Mouse (Mus musculus) C2C12 (cell line): ENCODE data around the gene Cldn6. TPM values are rescaled to one million over a fixed set of nuclear protein-coding genes. Genes with fewer than 3 reads are reported as not detected.

Experiments used
- H3K27me3 ChIP-seq: one replicate; pipeline ENCODE4 v1.6.1; 2011; ENCODE audit not compliant: control insufficient read depth, insufficient read depth, insufficient read length
- H3K36me3 ChIP-seq: one replicate; pipeline ENCODE4 v1.6.1; 2011; ENCODE audit not compliant: control insufficient read depth, insufficient read depth
- H3K4me3 ChIP-seq: one replicate; pipeline ENCODE4 v1.5.1; 2011; ENCODE audit warnings: mild to moderate bottlenecking, control low read depth; ENCODE audit not compliant: poor library complexity, insufficient read depth, severe bottlenecking
- H3K79me2 ChIP-seq: one replicate; pipeline ENCODE4 v1.6.1; 2011; ENCODE audit not compliant: control insufficient read depth, insufficient read depth
- H3K79me3 ChIP-seq: one replicate; pipeline ENCODE4 v1.6.1; 2011; ENCODE audit warnings: low read depth, control low read depth
- H3ac ChIP-seq: one replicate; pipeline ENCODE3; 2011; ENCODE audit warnings: low read depth; ENCODE audit not compliant: control insufficient read depth, insufficient read length
- CEBPB ChIP-seq: IDR thresholded peaks from one replicate; pipeline ENCODE4 v1.6.1; 2011; ENCODE audit warnings: low read depth, mild to moderate bottlenecking, control low read depth, moderate library complexity
- CTCF ChIP-seq: IDR thresholded peaks from one replicate; pipeline ENCODE4 v1.5.1; 2011; ENCODE audit not compliant: control insufficient read depth, insufficient read depth, insufficient read length
- FOSL1 ChIP-seq: IDR thresholded peaks from one replicate; pipeline ENCODE4 v1.8.0; 2011; ENCODE audit warnings: mild to moderate bottlenecking, low read length; ENCODE audit not compliant: poor library complexity, insufficient read depth, severe bottlenecking
- MAX ChIP-seq: IDR thresholded peaks from one replicate; pipeline ENCODE4 v1.6.1; 2011; ENCODE audit warnings: mild to moderate bottlenecking, control low read depth
- MYOD1 ChIP-seq: IDR thresholded peaks from one replicate; pipeline ENCODE4 v1.6.1; 2011; ENCODE audit warnings: low read depth; ENCODE audit not compliant: control insufficient read depth, insufficient read length
- MYOG ChIP-seq: IDR thresholded peaks from one replicate; pipeline ENCODE4 v1.6.1; 2011; ENCODE audit not compliant: control insufficient read depth, insufficient read length; ENCODE audit errors: extremely low read depth
- USF1 ChIP-seq: IDR thresholded peaks from one replicate; pipeline ENCODE4 v1.6.1; 2011; ENCODE audit warnings: low read depth, mild to moderate bottlenecking, control low read depth, moderate library complexity
- polyA plus RNA-seq: library from polyadenylated mRNA; unstranded; fragments of >200 nt; fragmentation: generic; extraction: Trizol; gene quantifications from one replicate; pipeline ENCODE4 v1.2.1, GENCODE M21; 2012; ENCODE audit warnings: missing spikeins

The Cldn6 gene
- polyA plus RNA-seq, 1 experiment = not detected

DNA sequence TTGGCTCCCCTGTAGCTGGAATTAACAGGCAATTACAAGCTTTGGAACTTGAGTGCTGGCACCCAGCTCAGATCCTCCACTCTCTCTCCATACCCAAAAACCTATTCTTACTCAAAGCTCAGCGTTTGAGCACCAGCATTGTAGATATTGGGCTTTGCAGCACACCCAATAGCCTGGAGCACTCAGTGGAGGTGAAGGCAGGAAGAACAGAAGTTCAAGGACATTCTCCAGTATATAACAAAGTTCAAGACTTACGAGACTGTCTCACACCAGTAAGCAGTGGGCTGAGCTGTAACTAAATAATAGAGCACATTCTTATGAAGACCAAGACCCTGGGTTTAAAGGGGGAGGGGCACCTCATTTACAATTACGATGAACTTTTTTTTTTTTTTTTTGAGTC lies 6.3 kb upstream of the Cldn6 start:
- H3K36me3 ChIP-seq = peaks cover 79% of the 10 kb centered on the region
- H3K79me3 ChIP-seq = peaks cover 43% of the 10 kb centered on the region
- H3K79me2 ChIP-seq = peaks cover 74% of the 10 kb centered on the region
- TF ChIP-seq MAX = no peak
- peak overlapping the region; percentile 87 for H3K4me3 ChIP-seq
- no peak overlapping the region for H3ac ChIP-seq
- no peaks in the 10 kb centered on the region for H3K27me3 ChIP-seq

DNA sequence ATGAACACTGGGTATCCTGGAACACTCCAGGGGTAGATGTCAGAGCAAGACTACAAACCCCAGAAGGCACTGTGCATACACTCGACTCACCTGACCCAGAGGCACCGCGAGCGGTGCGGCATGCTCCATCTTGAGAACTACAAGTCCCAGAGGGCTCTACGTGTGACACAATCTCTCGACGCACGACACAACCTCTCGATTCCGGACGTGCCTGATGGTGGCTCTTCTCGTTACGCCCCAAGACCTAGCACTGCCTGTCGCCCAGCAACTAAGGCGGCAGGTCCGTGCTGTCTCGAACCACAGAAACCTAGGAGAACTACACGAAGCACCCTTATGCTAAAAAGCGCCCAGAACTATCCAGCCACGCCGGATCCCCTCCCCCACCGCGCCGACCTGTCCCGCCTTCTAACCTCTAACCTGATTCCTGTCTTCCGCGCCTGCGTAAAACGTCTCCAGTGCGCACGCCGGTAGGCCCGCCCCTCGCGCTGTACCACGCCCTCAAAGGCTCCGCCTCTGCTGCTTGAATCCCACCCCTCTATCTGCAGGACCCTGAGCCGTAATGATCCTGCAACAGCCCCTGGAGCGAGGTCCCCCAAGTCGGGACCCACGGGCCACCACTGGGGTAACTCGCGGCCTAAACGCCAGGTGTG lies 5.5 kb upstream of the Cldn6 start, which contains the start of the genes Hcfc1r1 and Thoc6:
Gene Hcfc1r1 (plus strand): TSS at position 173 of the 650 bp plus-strand sequence.
Gene Thoc6 (minus strand): TSS at position 459 of the 650 bp plus-strand sequence.
- Histone ChIP-seq H3K79me2 (peaks cover 74% of the 10 kb centered on the region), H3K27me3 (no peaks in the 10 kb centered on the region), H3K79me3 (peaks cover 43% of the 10 kb centered on the region), H3ac (peak within 1 kb of the TSS; percentile 78), H3K36me3 (peaks cover 71% of the 10 kb centered on the region), H3K4me3 (peak within 1 kb of the TSS; percentile 87)
- no peak for TF ChIP-seq MYOG
- TF ChIP-seq FOSL1 = no peak
- peak; percentile 35 for TF ChIP-seq CEBPB
- TF ChIP-seq USF1 = peak; percentile 52
- no peak for TF ChIP-seq MYOD1
- TF ChIP-seq CTCF = no peak
- TF ChIP-seq MAX = no peak

DNA sequence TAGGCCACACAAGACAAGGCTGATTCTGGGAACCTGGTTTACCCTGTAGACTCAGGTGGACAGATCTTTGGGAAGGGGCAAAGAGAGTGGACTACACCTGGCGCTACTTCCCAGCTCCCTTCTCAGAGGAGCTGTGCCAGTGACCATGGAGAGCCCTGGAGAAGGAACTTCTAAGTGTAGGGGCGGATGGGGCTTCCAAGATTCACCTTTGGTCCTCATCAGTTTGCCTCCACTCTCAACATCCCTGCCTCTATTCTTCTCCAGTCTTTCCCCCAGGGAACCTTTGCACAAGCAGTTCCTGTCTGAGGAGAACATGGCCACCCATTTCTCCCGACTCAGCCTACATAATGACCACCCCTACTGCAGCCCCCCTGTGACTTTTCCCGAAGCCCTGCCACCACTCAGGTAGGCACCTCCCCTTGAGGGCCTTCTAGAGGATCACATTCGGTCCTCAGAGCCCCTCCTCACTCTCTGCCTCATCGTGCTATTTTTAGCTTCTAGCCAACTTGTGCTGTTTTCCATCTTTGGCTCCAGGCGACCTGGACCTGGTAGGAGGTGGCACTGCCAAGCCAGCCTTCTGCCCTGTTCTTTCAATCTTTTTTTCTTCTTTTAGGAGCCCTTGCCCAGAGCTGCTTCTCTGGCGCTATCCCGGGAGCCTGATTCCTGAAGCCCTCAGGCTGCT lies 4.6 kb upstream of the Cldn6 start:
- peak overlapping the region; percentile 87 for H3K4me3 ChIP-seq
- peaks cover 43% of the 10 kb centered on the region for H3K79me3 ChIP-seq
- peaks cover 62% of the 10 kb centered on the region for H3K36me3 ChIP-seq
- peak overlapping the region; percentile 52 for H3ac ChIP-seq
- H3K79me2 ChIP-seq = peaks cover 74% of the 10 kb centered on the region
- no peaks in the 10 kb centered on the region for H3K27me3 ChIP-seq
- TF ChIP-seq FOSL1 (no peak), CEBPB (no peak), USF1 (no peak), CTCF (no peak), MAX (no peak), MYOG (no peak)

DNA sequence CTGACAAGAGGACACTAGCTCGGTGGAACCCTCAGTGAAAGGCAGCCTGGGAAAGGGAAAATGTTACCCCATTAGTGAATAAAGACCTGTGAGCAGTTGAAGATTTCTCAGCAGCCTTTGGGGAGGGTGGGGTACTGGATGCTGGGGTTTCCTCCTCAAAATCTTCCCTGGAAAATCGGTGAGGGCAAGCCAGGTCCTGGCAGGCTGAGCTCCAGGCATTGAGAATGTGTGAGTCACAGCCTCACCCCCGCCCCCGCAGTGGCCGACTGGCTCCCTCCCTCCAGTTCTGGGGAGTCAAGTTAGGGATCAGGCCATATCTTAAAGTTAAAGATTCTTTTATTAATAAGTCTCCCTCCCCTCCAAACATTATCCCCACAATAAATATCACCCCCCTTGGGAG lies 3.9 kb upstream of the Cldn6 start:
- Histone ChIP-seq H3K79me3 (peaks cover 43% of the 10 kb centered on the region), H3K79me2 (peaks cover 69% of the 10 kb centered on the region), H3K4me3 (peak overlapping the region; percentile 87), H3ac (peak overlapping the region; percentile 90), H3K27me3 (no peaks in the 10 kb centered on the region), H3K36me3 (peaks cover 55% of the 10 kb centered on the region)
- TF ChIP-seq MYOG (no peak), FOSL1 (no peak), MAX (no peak), CTCF (no peak), USF1 (no peak), CEBPB (no peak), MYOD1 (no peak)

DNA sequence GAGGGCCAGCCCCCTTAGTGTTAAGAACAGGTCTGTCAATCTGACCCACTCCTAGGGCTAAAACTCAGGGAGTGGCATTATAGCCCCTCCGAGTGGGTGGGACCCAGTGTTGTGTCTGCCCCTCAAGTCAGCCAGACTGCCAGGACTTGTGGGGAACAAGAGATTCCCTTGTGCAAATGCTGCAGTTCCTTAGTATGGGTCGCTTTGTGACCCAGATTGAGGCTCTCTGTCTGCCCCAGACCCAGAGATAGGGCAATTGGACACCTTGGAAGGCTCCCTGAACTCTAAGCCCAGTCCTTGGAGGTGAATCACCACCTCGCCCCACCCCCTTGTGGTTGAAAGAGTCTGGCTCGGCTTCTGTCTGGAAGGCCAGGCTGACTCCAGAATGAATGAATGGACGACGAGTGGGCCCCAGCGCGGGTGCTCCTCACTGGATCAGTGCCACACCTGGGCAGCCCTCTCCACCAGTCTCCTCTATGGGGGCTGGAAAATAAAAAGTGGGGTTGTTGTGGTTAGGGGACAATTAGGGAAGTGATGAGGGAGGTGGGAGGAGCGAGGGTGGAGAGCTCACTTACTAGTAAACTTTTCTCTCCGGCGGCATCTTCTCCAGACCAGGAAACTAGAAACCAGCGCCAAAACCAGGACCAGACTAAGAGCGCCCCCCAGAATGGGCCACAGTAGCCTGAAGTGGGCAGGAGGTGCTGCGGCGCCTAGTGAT lies 3.3 kb upstream of the Cldn6 start:
- no peaks in the 10 kb centered on the region for H3K27me3 ChIP-seq
- H3K79me2 ChIP-seq = peaks cover 64% of the 10 kb centered on the region

More for the DNA sequence above, 3.3 kb upstream of the Cldn6 start:
- TF ChIP-seq MYOG = no peak
- no peak for TF ChIP-seq CTCF
- no peak for TF ChIP-seq MYOD1
- TF ChIP-seq CEBPB = no peak
- peak; percentile 19 for TF ChIP-seq MAX
- no peak for TF ChIP-seq USF1
- peak; percentile 17 for TF ChIP-seq FOSL1
- Histone ChIP-seq H3K4me3 (peak overlapping the region; percentile 87), H3K36me3 (peaks cover 49% of the 10 kb centered on the region), H3K79me3 (peaks cover 41% of the 10 kb centered on the region), H3ac (peak overlapping the region; percentile 90)
